Mouse (Mus musculus): ENCODE results near the gene Acer2. TPM values are rescaled to one million over a fixed set of nuclear protein-coding genes. Genes with fewer than 3 reads are reported as not detected.

Gene Acer2
- polyA plus RNA-seq, 1 experiment from 2014 or later = 8.4 TPM

DNA sequence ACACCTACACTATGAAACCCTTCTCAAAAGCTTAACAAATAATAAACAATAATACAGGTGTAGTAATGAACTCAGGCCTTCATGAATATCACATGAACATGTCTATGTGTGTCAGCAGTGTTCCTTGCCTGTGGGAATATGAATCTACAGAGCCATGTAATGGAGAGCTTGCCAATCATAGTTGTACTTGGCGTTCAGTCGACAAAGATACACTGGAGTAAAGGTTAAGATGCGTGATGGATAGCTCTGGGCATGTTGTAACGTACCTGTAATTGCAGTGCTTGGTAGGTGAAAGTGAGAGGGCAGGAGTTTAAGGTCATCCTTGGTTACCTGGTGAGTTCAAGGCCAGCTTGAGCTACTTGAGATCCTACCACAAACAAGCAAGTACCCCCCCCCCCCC lies 7.0 kb downstream of the Acer2 start:
- no peaks in the 10 kb centered on the region for H3K9me3 ChIP-seq (ENCODE audit: control insufficient read depth, low read length)
- no peaks in the 10 kb centered on the region for H3K27me3 ChIP-seq (ENCODE audit: control insufficient read depth, insufficient read depth, low read length)
- H3K4me2 ChIP-seq (ENCODE audit: low read depth, low read length, severe bottlenecking) = no peak overlapping the region
- DNase-seq (ENCODE audit: low spot score) = no peak
- no peak overlapping the region for H3K27ac ChIP-seq (ENCODE audit: low read depth, low read length)
- no peak overlapping the region for H3K4me3 ChIP-seq (ENCODE audit: low read depth, low read length)
- no peaks in the 10 kb centered on the region for H3K4me1 ChIP-seq (replicated peaks; ENCODE audit: control insufficient read depth, insufficient read depth, low read length)
- H3K36me3 ChIP-seq (ENCODE audit: control insufficient read depth, insufficient read depth, low read length) = no peaks in the 10 kb centered on the region
- ATAC-seq (replicated peaks; ENCODE audit: low FRiP score) = no peak
- no peak overlapping the region for H3K9ac ChIP-seq (ENCODE audit: low read length)
- WGBS = 88% methylated on average over 4 of the region's 4 CpGs

GRCm38 (mm10) chr4:86882413-86882812 lies 8.2 kb downstream of the Acer2 start:
- H3K27me3 ChIP-seq (ENCODE audit: control insufficient read depth, insufficient read depth, low read length) = no peaks in the 10 kb centered on the region
- H3K9me3 ChIP-seq (ENCODE audit: control insufficient read depth, low read length) = no peaks in the 10 kb centered on the region
- no peak overlapping the region for H3K9ac ChIP-seq (ENCODE audit: low read length)
- H3K4me3 ChIP-seq (ENCODE audit: low read depth, low read length) = no peak overlapping the region
- H3K27ac ChIP-seq (ENCODE audit: low read depth, low read length) = no peak overlapping the region
- no peak overlapping the region for H3K4me2 ChIP-seq (ENCODE audit: low read depth, low read length, severe bottlenecking)
- no peak for ATAC-seq (replicated peaks; ENCODE audit: low FRiP score)
- no peaks in the 10 kb centered on the region for H3K4me1 ChIP-seq (replicated peaks; ENCODE audit: control insufficient read depth, insufficient read depth, low read length)
- WGBS = 65% methylated on average over 2 of the region's 2 CpGs
- no peak for DNase-seq (ENCODE audit: low spot score)
- H3K36me3 ChIP-seq (ENCODE audit: control insufficient read depth, insufficient read depth, low read length) = no peaks in the 10 kb centered on the region

- H3K27me3 ChIP-seq (ENCODE audit: control insufficient read depth, insufficient read depth, low read length) = no peaks in the 10 kb centered on the region
- ATAC-seq (replicated peaks; ENCODE audit: low FRiP score) (peak; percentile 70), DNase-seq (ENCODE audit: low spot score) (peak; percentile 63)
- H3K9ac ChIP-seq (ENCODE audit: low read length) = no peak overlapping the region
- no peaks in the 10 kb centered on the region for H3K9me3 ChIP-seq (ENCODE audit: control insufficient read depth, low read length)
- no peaks in the 10 kb centered on the region for H3K4me1 ChIP-seq (replicated peaks; ENCODE audit: control insufficient read depth, insufficient read depth, low read length)
- H3K4me3 ChIP-seq (ENCODE audit: low read depth, low read length) = no peak overlapping the region
- no peak overlapping the region for H3K4me2 ChIP-seq (ENCODE audit: low read depth, low read length, severe bottlenecking)
- WGBS = 43% methylated on average over 4 of the region's 4 CpGs
- H3K27ac ChIP-seq (ENCODE audit: low read depth, low read length) = no peak overlapping the region
- no peaks in the 10 kb centered on the region for H3K36me3 ChIP-seq (ENCODE audit: control insufficient read depth, insufficient read depth, low read length)
Observed at GRCm38 (mm10) chr4:86884945-86885344, 10.7 kb downstream of the Acer2 start.

DNA sequence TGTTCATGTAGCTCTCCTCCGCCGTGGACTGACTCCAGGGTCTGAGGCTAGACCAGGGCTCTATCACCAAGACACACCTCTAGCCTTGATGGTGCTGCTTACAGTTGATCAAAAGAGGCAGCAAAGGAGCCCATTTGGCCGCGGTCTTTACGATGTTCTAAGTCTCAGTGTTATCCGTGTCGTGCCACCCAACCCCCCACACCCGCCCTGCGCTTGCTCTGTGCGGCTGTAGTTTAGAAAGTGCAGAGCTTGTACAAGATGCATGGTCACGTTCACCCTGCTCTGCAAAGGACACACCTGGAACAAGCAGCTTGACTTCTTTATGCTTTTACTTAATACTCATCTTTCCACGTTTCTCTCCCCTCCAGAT lies 11.6 kb downstream of the Acer2 start:
- Histone ChIP-seq H3K27me3 (ENCODE audit: control insufficient read depth, insufficient read depth, low read length) (no peaks in the 10 kb centered on the region), H3K36me3 (ENCODE audit: control insufficient read depth, insufficient read depth, low read length) (no peaks in the 10 kb centered on the region), H3K9me3 (ENCODE audit: control insufficient read depth, low read length) (no peaks in the 10 kb centered on the region), H3K9ac (ENCODE audit: low read length) (no peak overlapping the region), H3K4me1 (replicated peaks; ENCODE audit: control insufficient read depth, insufficient read depth, low read length) (no peaks in the 10 kb centered on the region), H3K4me2 (ENCODE audit: low read depth, low read length, severe bottlenecking) (peak overlapping the region; percentile 22; the same call in 1 of the 2 replicates), H3K27ac (ENCODE audit: low read depth, low read length) (no peak overlapping the region), H3K4me3 (ENCODE audit: low read depth, low read length) (0 out of 2 replicates have a peak overlapping the region, but pooled peaks have one; percentile 4)
- no peak for ATAC-seq (replicated peaks; ENCODE audit: low FRiP score)
- DNase-seq (ENCODE audit: low spot score) = no peak
- WGBS = 60% methylated on average over 12 of the region's 12 CpGs

DNA sequence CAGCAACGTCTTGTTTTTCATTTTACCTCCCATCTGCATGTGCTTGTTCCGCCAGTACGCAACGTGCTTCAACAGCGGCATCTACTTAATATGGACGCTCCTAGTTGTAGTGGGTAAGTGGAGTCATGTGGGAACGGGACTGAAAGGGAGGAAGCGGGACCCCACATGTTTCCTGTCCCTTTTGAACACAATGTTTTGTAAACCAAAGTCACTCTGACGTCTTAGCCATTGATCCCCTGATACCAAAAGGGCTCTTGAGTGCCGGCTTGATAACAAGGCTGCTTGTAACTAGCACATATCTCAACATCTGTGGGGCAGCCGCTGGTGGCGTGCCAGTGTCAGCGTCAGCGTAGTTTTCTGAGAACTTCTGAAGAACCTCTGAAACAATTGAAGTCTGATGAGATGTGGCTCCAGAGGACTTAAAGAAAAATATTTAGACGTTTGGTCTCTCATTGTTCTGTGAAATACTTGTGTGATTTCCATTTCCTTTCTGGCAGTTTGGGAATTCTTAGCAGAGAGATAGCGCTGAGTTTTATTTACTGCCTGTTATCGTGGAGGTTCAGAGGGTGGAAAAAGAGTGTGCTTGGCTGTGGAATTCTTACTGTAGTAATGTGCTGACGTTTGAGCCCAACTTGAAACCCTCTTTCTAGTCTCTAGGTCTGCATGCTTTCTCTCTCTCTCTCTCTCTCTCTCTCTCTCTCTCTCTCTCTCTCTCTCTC lies 12.1 kb downstream of the Acer2 start:
- ATAC-seq (replicated peaks; ENCODE audit: low FRiP score) = no peak
- Histone ChIP-seq H3K27ac (ENCODE audit: low read depth, low read length) (no peak overlapping the region), H3K4me3 (ENCODE audit: low read depth, low read length) (0 out of 2 replicates have a peak overlapping the region, but pooled peaks have one; percentile 4), H3K27me3 (ENCODE audit: control insufficient read depth, insufficient read depth, low read length) (no peaks in the 10 kb centered on the region), H3K4me1 (replicated peaks; ENCODE audit: control insufficient read depth, insufficient read depth, low read length) (no peaks in the 10 kb centered on the region), H3K4me2 (ENCODE audit: low read depth, low read length, severe bottlenecking) (peak overlapping the region; percentile 22; the same call in 1 of the 2 replicates), H3K36me3 (ENCODE audit: control insufficient read depth, insufficient read depth, low read length) (no peaks in the 10 kb centered on the region), H3K9me3 (ENCODE audit: control insufficient read depth, low read length) (no peaks in the 10 kb centered on the region), H3K9ac (ENCODE audit: low read length) (no peak overlapping the region)
- 51% methylated on average over 18 of the region's 18 CpGs for WGBS
- no peak for DNase-seq (ENCODE audit: low spot score)

DNA sequence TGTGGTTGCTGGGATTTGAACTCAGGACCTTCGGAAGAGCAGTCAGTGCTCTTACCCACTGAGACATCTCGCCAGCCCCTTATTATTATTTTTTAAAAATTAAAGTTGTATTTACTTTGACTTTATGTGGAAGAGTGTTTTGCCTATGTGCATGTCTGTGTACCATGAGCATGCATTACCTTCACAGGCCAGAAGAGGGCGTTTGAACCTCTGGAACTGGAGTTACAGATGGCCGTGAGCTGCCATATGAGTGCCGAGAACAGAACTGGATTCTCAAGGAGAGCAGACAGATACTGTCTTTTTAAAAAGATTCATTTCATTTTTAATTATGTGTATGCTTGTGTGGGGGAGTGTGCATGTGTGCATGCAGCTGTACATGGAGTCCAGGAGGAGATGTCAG lies 13.7 kb downstream of the Acer2 start:
- no peaks in the 10 kb centered on the region for H3K36me3 ChIP-seq (ENCODE audit: control insufficient read depth, insufficient read depth, low read length)
- WGBS = 69% methylated on average over 5 of the region's 5 CpGs
- H3K9me3 ChIP-seq (ENCODE audit: control insufficient read depth, low read length) = no peaks in the 10 kb centered on the region
- H3K9ac ChIP-seq (ENCODE audit: low read length) = no peak overlapping the region
- H3K4me3 ChIP-seq (ENCODE audit: low read depth, low read length) = no peak overlapping the region
- no peak overlapping the region for H3K27ac ChIP-seq (ENCODE audit: low read depth, low read length)
- no peak for DNase-seq (ENCODE audit: low spot score)
- ATAC-seq (replicated peaks; ENCODE audit: low FRiP score) = no peak
- H3K4me2 ChIP-seq (ENCODE audit: low read depth, low read length, severe bottlenecking) = no peak overlapping the region
- H3K4me1 ChIP-seq (replicated peaks; ENCODE audit: control insufficient read depth, insufficient read depth, low read length) = no peaks in the 10 kb centered on the region
- no peaks in the 10 kb centered on the region for H3K27me3 ChIP-seq (ENCODE audit: control insufficient read depth, insufficient read depth, low read length)

- H3K27ac ChIP-seq (ENCODE audit: low read depth, low read length) = no peak overlapping the region
- H3K36me3 ChIP-seq (ENCODE audit: control insufficient read depth, insufficient read depth, low read length) = no peaks in the 10 kb centered on the region
- no peaks in the 10 kb centered on the region for H3K9me3 ChIP-seq (ENCODE audit: control insufficient read depth, low read length)
- H3K4me3 ChIP-seq (ENCODE audit: low read depth, low read length) = no peak overlapping the region
- ATAC-seq (replicated peaks; ENCODE audit: low FRiP score) (no peak), DNase-seq (ENCODE audit: low spot score) (no peak)
- WGBS = 80% methylated on average over 7 of the region's 7 CpGs
- H3K9ac ChIP-seq (ENCODE audit: low read length) = no peak overlapping the region
- no peak overlapping the region for H3K4me2 ChIP-seq (ENCODE audit: low read depth, low read length, severe bottlenecking)
- H3K4me1 ChIP-seq (replicated peaks; ENCODE audit: control insufficient read depth, insufficient read depth, low read length) = no peaks in the 10 kb centered on the region
- no peaks in the 10 kb centered on the region for H3K27me3 ChIP-seq (ENCODE audit: control insufficient read depth, insufficient read depth, low read length)
Observed at GRCm38 (mm10) chr4:86897411-86897810, 23.2 kb downstream of the Acer2 start.

DNA sequence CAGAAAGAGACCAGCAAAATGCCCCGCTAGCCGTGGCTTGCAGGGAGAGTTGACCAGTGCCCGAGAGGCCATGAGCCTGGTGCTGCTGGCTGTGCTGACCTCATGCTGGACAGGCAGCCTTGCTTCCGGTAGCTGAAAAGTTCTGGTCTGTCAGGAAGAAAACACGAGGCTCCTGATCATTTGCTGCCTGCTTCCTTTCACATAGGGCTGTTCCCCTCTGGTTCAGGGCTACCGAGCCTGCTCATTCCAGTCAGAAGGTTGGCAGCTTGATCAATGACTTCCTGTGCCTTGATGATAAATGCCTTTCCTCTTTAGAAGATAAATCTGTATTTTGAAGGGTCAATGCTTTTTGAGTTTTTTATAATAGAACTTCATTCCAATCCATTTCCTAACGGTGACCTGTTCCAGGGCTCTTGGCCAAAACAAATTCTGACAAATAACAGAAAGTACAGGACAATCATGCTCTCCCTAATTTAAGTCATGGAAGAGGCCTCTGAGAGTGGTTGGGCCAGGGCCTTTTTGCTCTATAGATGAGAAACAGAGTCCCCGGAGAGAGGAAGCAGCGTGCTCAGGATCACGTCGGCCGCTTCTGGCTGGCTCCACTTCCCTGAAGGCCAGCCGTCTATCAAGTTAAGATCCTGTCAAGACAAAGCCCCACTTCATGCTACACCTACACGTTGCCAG lies 24.7 kb downstream of the Acer2 start:
- Histone ChIP-seq H3K36me3 (ENCODE audit: control insufficient read depth, insufficient read depth, low read length) (no peaks in the 10 kb centered on the region), H3K4me2 (ENCODE audit: low read depth, low read length, severe bottlenecking) (no peak overlapping the region), H3K9ac (ENCODE audit: low read length) (no peak overlapping the region), H3K27ac (ENCODE audit: low read depth, low read length) (no peak overlapping the region), H3K27me3 (ENCODE audit: control insufficient read depth, insufficient read depth, low read length) (no peaks in the 10 kb centered on the region), H3K9me3 (ENCODE audit: control insufficient read depth, low read length) (no peaks in the 10 kb centered on the region), H3K4me1 (replicated peaks; ENCODE audit: control insufficient read depth, insufficient read depth, low read length) (no peaks in the 10 kb centered on the region), H3K4me3 (ENCODE audit: low read depth, low read length) (no peak overlapping the region)
- no peak for ATAC-seq (replicated peaks; ENCODE audit: low FRiP score)
- WGBS = 77% methylated on average over 14 of the region's 14 CpGs
- no peak for DNase-seq (ENCODE audit: low spot score)

GRCm38 (mm10) chr4:86902351-86902750 lies 28.2 kb downstream of the Acer2 start:
- no peak for ATAC-seq (replicated peaks; ENCODE audit: low FRiP score)
- Histone ChIP-seq H3K27ac (ENCODE audit: low read depth, low read length) (no peak overlapping the region), H3K9me3 (ENCODE audit: control insufficient read depth, low read length) (no peaks in the 10 kb centered on the region), H3K4me2 (ENCODE audit: low read depth, low read length, severe bottlenecking) (no peak overlapping the region), H3K9ac (ENCODE audit: low read length) (no peak overlapping the region), H3K36me3 (ENCODE audit: control insufficient read depth, insufficient read depth, low read length) (no peaks in the 10 kb centered on the region), H3K4me1 (replicated peaks; ENCODE audit: control insufficient read depth, insufficient read depth, low read length) (no peaks in the 10 kb centered on the region), H3K27me3 (ENCODE audit: control insufficient read depth, insufficient read depth, low read length) (no peaks in the 10 kb centered on the region), H3K4me3 (ENCODE audit: low read depth, low read length) (no peak overlapping the region)
- no peak for DNase-seq (ENCODE audit: low spot score)
- 67% methylated on average over 6 of the region's 6 CpGs for WGBS

Measured in forebrain, embryonic 11.5 days (tissue).